Mouse (Mus musculus): Measurements from ENCODE around the gene Fen1. TPM values are rescaled to one million over a fixed set of nuclear protein-coding genes. Genes with fewer than 3 reads are reported as not detected.
"Not testable (repeated sequence)": the region's sequence is repeated elsewhere in the genome, so short reads cannot be mapped to it uniquely, and the experiment has no call there.

Fen1 gene
- polyA plus RNA-seq, 1 experiment = 83.7 TPM

- H3ac ChIP-seq (ENCODE audit: control insufficient read depth, insufficient read length, low read depth) = no peak overlapping the region
- H3K36me3 ChIP-seq (ENCODE audit: control insufficient read depth, insufficient read depth) = no peaks in the 10 kb centered on the region
- H3K79me3 ChIP-seq (ENCODE audit: low read depth) = no peaks in the 10 kb centered on the region
- H3K79me2 ChIP-seq (ENCODE audit: control insufficient read depth, insufficient read depth) = no peaks in the 10 kb centered on the region
- no peak for TF ChIP-seq USF1 (IDR thresholded peaks at IDR 0.05; ENCODE audit: low read depth)
- TF ChIP-seq CTCF (IDR thresholded peaks at IDR 0.05; ENCODE audit: control insufficient read depth, insufficient read depth, insufficient read length) = no peak
- no peaks in the 10 kb centered on the region for H3K27me3 ChIP-seq (ENCODE audit: control insufficient read depth, insufficient read depth, insufficient read length)
- H3K4me3 ChIP-seq (ENCODE audit: insufficient read depth, poor library complexity, severe bottlenecking) = no peak overlapping the region
These were observed 29.0 kb downstream of the Fen1 start for GRCm38 (mm10) chr19:10174956-10175355.

- Histone ChIP-seq H3K79me2 (ENCODE audit: control insufficient read depth, insufficient read depth) (no peaks in the 10 kb centered on the region), H3K79me3 (ENCODE audit: low read depth) (no peaks in the 10 kb centered on the region), H3K4me3 (ENCODE audit: insufficient read depth, poor library complexity, severe bottlenecking) (no peak overlapping the region), H3ac (ENCODE audit: control insufficient read depth, insufficient read length, low read depth) (no peak overlapping the region), H3K36me3 (ENCODE audit: control insufficient read depth, insufficient read depth) (no peaks in the 10 kb centered on the region), H3K27me3 (ENCODE audit: control insufficient read depth, insufficient read depth, insufficient read length) (no peaks in the 10 kb centered on the region)
- TF ChIP-seq MYOG (IDR thresholded peaks at IDR 0.05; ENCODE audit: control insufficient read depth, extremely low read depth, insufficient read length) (no peak), MYOD1 (IDR thresholded peaks at IDR 0.05; ENCODE audit: control insufficient read depth, insufficient read length, low read depth) (no peak), CEBPB (IDR thresholded peaks at IDR 0.05; ENCODE audit: low read depth) (no peak), USF1 (IDR thresholded peaks at IDR 0.05; ENCODE audit: low read depth) (no peak), FOSL1 (IDR thresholded peaks at IDR 0.05; ENCODE audit: insufficient read depth, low read length, poor library complexity, severe bottlenecking) (no peak), MAX (IDR thresholded peaks at IDR 0.05) (no peak), CTCF (IDR thresholded peaks at IDR 0.05; ENCODE audit: control insufficient read depth, insufficient read depth, insufficient read length) (no peak)
These were observed 30.0 kb downstream of the Fen1 start for GRCm38 (mm10) chr19:10173844-10174539.

GRCm38 (mm10) chr19:10173116-10173718, 30.8 kb downstream of the Fen1 start:
- no peaks in the 10 kb centered on the region for H3K36me3 ChIP-seq (ENCODE audit: control insufficient read depth, insufficient read depth)

GRCm38 (mm10) chr19:10171846-10172245, 32.1 kb downstream of the Fen1 start:
- no peaks in the 10 kb centered on the region for H3K79me2 ChIP-seq (ENCODE audit: control insufficient read depth, insufficient read depth)
- H3K36me3 ChIP-seq (ENCODE audit: control insufficient read depth, insufficient read depth) = no peaks in the 10 kb centered on the region
- TF ChIP-seq MYOD1 (IDR thresholded peaks at IDR 0.05; ENCODE audit: control insufficient read depth, insufficient read length, low read depth) (peak; percentile 23), USF1 (IDR thresholded peaks at IDR 0.05; ENCODE audit: low read depth) (no peak)
- no peaks in the 10 kb centered on the region for H3K79me3 ChIP-seq (ENCODE audit: low read depth)
- no peaks in the 10 kb centered on the region for H3K27me3 ChIP-seq (ENCODE audit: control insufficient read depth, insufficient read depth, insufficient read length)
- no peak overlapping the region for H3K4me3 ChIP-seq (ENCODE audit: insufficient read depth, poor library complexity, severe bottlenecking)
- H3ac ChIP-seq (ENCODE audit: control insufficient read depth, insufficient read length, low read depth) = no peak overlapping the region

More at GRCm38 (mm10) chr19:10173116-10173718, 30.8 kb downstream of the Fen1 start:
- Histone ChIP-seq H3ac (ENCODE audit: control insufficient read depth, insufficient read length, low read depth) (no peak overlapping the region), H3K79me3 (ENCODE audit: low read depth) (no peaks in the 10 kb centered on the region), H3K27me3 (ENCODE audit: control insufficient read depth, insufficient read depth, insufficient read length) (no peaks in the 10 kb centered on the region), H3K79me2 (ENCODE audit: control insufficient read depth, insufficient read depth) (no peaks in the 10 kb centered on the region), H3K4me3 (ENCODE audit: insufficient read depth, poor library complexity, severe bottlenecking) (no peak overlapping the region)
- TF ChIP-seq FOSL1 (IDR thresholded peaks at IDR 0.05; ENCODE audit: insufficient read depth, low read length, poor library complexity, severe bottlenecking) (peak; percentile 43), MYOD1 (IDR thresholded peaks at IDR 0.05; ENCODE audit: control insufficient read depth, insufficient read length, low read depth) (no peak)

- H3K4me3 ChIP-seq (ENCODE audit: insufficient read depth, poor library complexity, severe bottlenecking) = no peak overlapping the region
- no peaks in the 10 kb centered on the region for H3K79me2 ChIP-seq (ENCODE audit: control insufficient read depth, insufficient read depth)
- H3K79me3 ChIP-seq (ENCODE audit: low read depth) = no peaks in the 10 kb centered on the region
- TF ChIP-seq CEBPB (IDR thresholded peaks at IDR 0.05; ENCODE audit: low read depth) = no peak
- TF ChIP-seq MYOG (IDR thresholded peaks at IDR 0.05; ENCODE audit: control insufficient read depth, extremely low read depth, insufficient read length) = no peak
- TF ChIP-seq MAX (IDR thresholded peaks at IDR 0.05) = no peak
- no peak for TF ChIP-seq FOSL1 (IDR thresholded peaks at IDR 0.05; ENCODE audit: insufficient read depth, low read length, poor library complexity, severe bottlenecking)
- no peak for TF ChIP-seq MYOD1 (IDR thresholded peaks at IDR 0.05; ENCODE audit: control insufficient read depth, insufficient read length, low read depth)
- no peaks in the 10 kb centered on the region for H3K27me3 ChIP-seq (ENCODE audit: control insufficient read depth, insufficient read depth, insufficient read length)
- H3K36me3 ChIP-seq (ENCODE audit: control insufficient read depth, insufficient read depth) = no peaks in the 10 kb centered on the region
- H3ac ChIP-seq (ENCODE audit: control insufficient read depth, insufficient read length, low read depth) = no peak overlapping the region
These were observed 32.6 kb downstream of the Fen1 start for GRCm38 (mm10) chr19:10171359-10171758.

- no peaks in the 10 kb centered on the region for H3K79me3 ChIP-seq (ENCODE audit: low read depth)
- H3K27me3 ChIP-seq (ENCODE audit: control insufficient read depth, insufficient read depth, insufficient read length) = no peaks in the 10 kb centered on the region
- H3K36me3 ChIP-seq (ENCODE audit: control insufficient read depth, insufficient read depth) = no peaks in the 10 kb centered on the region
- no peak overlapping the region for H3ac ChIP-seq (ENCODE audit: control insufficient read depth, insufficient read length, low read depth)
- no peaks in the 10 kb centered on the region for H3K79me2 ChIP-seq (ENCODE audit: control insufficient read depth, insufficient read depth)
- H3K4me3 ChIP-seq (ENCODE audit: insufficient read depth, poor library complexity, severe bottlenecking) = no peak overlapping the region
- no peak for TF ChIP-seq MYOD1 (IDR thresholded peaks at IDR 0.05; ENCODE audit: control insufficient read depth, insufficient read length, low read depth)
- no peak for TF ChIP-seq MAX (IDR thresholded peaks at IDR 0.05)
- TF ChIP-seq USF1 (IDR thresholded peaks at IDR 0.05; ENCODE audit: low read depth) = no peak
- TF ChIP-seq CTCF (IDR thresholded peaks at IDR 0.05; ENCODE audit: control insufficient read depth, insufficient read depth, insufficient read length) = no peak
- no peak for TF ChIP-seq FOSL1 (IDR thresholded peaks at IDR 0.05; ENCODE audit: insufficient read depth, low read length, poor library complexity, severe bottlenecking)
- TF ChIP-seq CEBPB (IDR thresholded peaks at IDR 0.05; ENCODE audit: low read depth) = no peak
These were observed 33.5 kb downstream of the Fen1 start for GRCm38 (mm10) chr19:10170466-10170865.

GRCm38 (mm10) chr19:10169692-10170330, 34.2 kb downstream of the Fen1 start:
- not testable (repeated sequence) for H3K79me2 ChIP-seq (ENCODE audit: control insufficient read depth, insufficient read depth); H3K79me3 ChIP-seq (ENCODE audit: low read depth); H3K27me3 ChIP-seq (ENCODE audit: control insufficient read depth, insufficient read depth, insufficient read length); H3K4me3 ChIP-seq (ENCODE audit: insufficient read depth, poor library complexity, severe bottlenecking); H3ac ChIP-seq (ENCODE audit: control insufficient read depth, insufficient read length, low read depth); H3K36me3 ChIP-seq (ENCODE audit: control insufficient read depth, insufficient read depth)

Data from C2C12 (cell line).